Mouse (Mus musculus): ENCODE results near the gene Ctf2. TPM values are rescaled to one million over a fixed set of nuclear protein-coding genes. Genes with fewer than 3 reads are reported as not detected.

Ctf2 gene
- polyA plus RNA-seq, 1 experiment from 2014 or later, result not detected

- no peak for DNase-seq (ENCODE audit: low spot score)
These were observed 45.1 kb downstream of the Ctf2 start for GRCm38 (mm10) chr7:127686740-127687449.

- DNase-seq (ENCODE audit: low spot score), result no peak
These were observed 46.5 kb downstream of the Ctf2 start for GRCm38 (mm10) chr7:127685304-127686018.

- no peak for DNase-seq (ENCODE audit: low spot score)
These were observed 49.9 kb downstream of the Ctf2 start for GRCm38 (mm10) chr7:127681888-127682553.

GRCm38 (mm10) chr7:127680541-127680940 is 51.4 kb downstream of the Ctf2 start:
- no peak for DNase-seq (ENCODE audit: low spot score)

- no peak for DNase-seq (ENCODE audit: low spot score)
These were observed 53.2 kb downstream of the Ctf2 start for GRCm38 (mm10) chr7:127678811-127679210.

GRCm38 (mm10) chr7:127677609-127678008 is 54.4 kb downstream of the Ctf2 start:
- DNase-seq (ENCODE audit: low spot score), result no peak

GRCm38 (mm10) chr7:127677077-127677476 is 54.9 kb downstream of the Ctf2 start:
- DNase-seq (ENCODE audit: low spot score), result peak; percentile 63

- no peak for DNase-seq (ENCODE audit: low spot score)
These were observed 56.6 kb downstream of the Ctf2 start for GRCm38 (mm10) chr7:127675391-127675811.

GRCm38 (mm10) chr7:127674977-127675376 is 57.0 kb downstream of the Ctf2 start:
- DNase-seq (ENCODE audit: low spot score), result peak; percentile 83

GRCm38 (mm10) chr7:127672776-127673175 is 59.2 kb downstream of the Ctf2 start:
- DNase-seq (ENCODE audit: low spot score), result no peak

GRCm38 (mm10) chr7:127671880-127672774 is 59.8 kb downstream of the Ctf2 start:
- no peak for DNase-seq (ENCODE audit: low spot score)

MicroRNAs encoded within 50 kb of the gene (microRNA counts, 519-probe panel; counts per million panel counts)
- 473 counts per million, percentile 71 among the panel's probes with 10 or more counts for microRNA mmu-miR-762

Small RNAs within 50 kb of the gene (microRNA-seq; reads per million reads assigned to microRNA genes)
- gene Mir762 (ENCODE audit: borderline number of aligned reads), result not detected

Other genes with a start within 250 kb of the Ctf2 start
- gene Srcap, start 220.2 kb downstream of the Ctf2 start, polyA plus RNA-seq (2015; fragmentation: Nextera tagmentation; extraction: Ambion mirVana), result 22.2 and 29.8 TPM in 2 replicates
- gene Gm42715, start 212.6 kb downstream of the Ctf2 start, polyA plus RNA-seq (2015; fragmentation: Nextera tagmentation; extraction: Ambion mirVana), result 10.9 and 15.9 TPM in 2 replicates
- 10.8 and 16.1 TPM in 2 replicates for gene Tmem265, start 170.8 kb downstream of the Ctf2 start, polyA plus RNA-seq (2015; fragmentation: Nextera tagmentation; extraction: Ambion mirVana)
- gene Phkg2, start 158.8 kb downstream of the Ctf2 start, polyA plus RNA-seq (2015; fragmentation: Nextera tagmentation; extraction: Ambion mirVana), result 55.2 and 62.1 TPM in 2 replicates
- 2.8 and 3.5 TPM in 2 replicates for gene Ccdc189, start 143.6 kb downstream of the Ctf2 start, polyA plus RNA-seq (2015; fragmentation: Nextera tagmentation; extraction: Ambion mirVana)
- 42.5 and 44.3 TPM in 2 replicates for gene Rnf40, start 143.4 kb downstream of the Ctf2 start, polyA plus RNA-seq (2015; fragmentation: Nextera tagmentation; extraction: Ambion mirVana)
- gene Zfp629, start 116.4 kb downstream of the Ctf2 start, polyA plus RNA-seq (2015; fragmentation: Nextera tagmentation; extraction: Ambion mirVana), result 6.6 and 7.0 TPM in 2 replicates
- gene Bcl7c, start 23.2 kb downstream of the Ctf2 start, polyA plus RNA-seq (2015; fragmentation: Nextera tagmentation; extraction: Ambion mirVana), result 98.1 and 112 TPM in 2 replicates
- 13.1 and 13.5 TPM in 2 replicates for gene Ctf1, start 19.4 kb downstream of the Ctf2 start, polyA plus RNA-seq (2015; fragmentation: Nextera tagmentation; extraction: Ambion mirVana)
- 1.6 and 1.7 TPM in 2 replicates for gene Fbxl19, start 12.4 kb upstream of the Ctf2 start, polyA plus RNA-seq (2015; fragmentation: Nextera tagmentation; extraction: Ambion mirVana)
- gene Orai3, start 37.6 kb upstream of the Ctf2 start, polyA plus RNA-seq (2015; fragmentation: Nextera tagmentation; extraction: Ambion mirVana), result 16.1 TPM in 2 replicates
- 18.2 and 21.1 TPM in 2 replicates for gene Setd1a, start 44.5 kb upstream of the Ctf2 start, polyA plus RNA-seq (2015; fragmentation: Nextera tagmentation; extraction: Ambion mirVana)
- gene Gm49388, start 53.4 kb upstream of the Ctf2 start, polyA plus RNA-seq (2015; fragmentation: Nextera tagmentation; extraction: Ambion mirVana), result not detected in 2 replicates
- gene Hsd3b7, start 68.4 kb upstream of the Ctf2 start, polyA plus RNA-seq (2015; fragmentation: Nextera tagmentation; extraction: Ambion mirVana), result 8.7 and 10.4 TPM in 2 replicates
- gene Stx4a, start 92.1 kb upstream of the Ctf2 start, polyA plus RNA-seq (2015; fragmentation: Nextera tagmentation; extraction: Ambion mirVana), result 48.9 and 50.5 TPM in 2 replicates
- 0.19 and 0.49 TPM in 2 replicates for gene Stx1b, start 92.4 kb upstream of the Ctf2 start, polyA plus RNA-seq (2015; fragmentation: Nextera tagmentation; extraction: Ambion mirVana)
- gene Zfp646, start 144.1 kb upstream of the Ctf2 start, polyA plus RNA-seq (2015; fragmentation: Nextera tagmentation; extraction: Ambion mirVana), result 12.9 and 13.8 TPM in 2 replicates
- gene Zfp668, start 144.7 kb upstream of the Ctf2 start, polyA plus RNA-seq (2015; fragmentation: Nextera tagmentation; extraction: Ambion mirVana), result 22.0 and 26.2 TPM in 2 replicates
- gene Prss53, start 158.8 kb upstream of the Ctf2 start, polyA plus RNA-seq (2015; fragmentation: Nextera tagmentation; extraction: Ambion mirVana), result 0.39 and 0.57 TPM in 2 replicates
- not detected in 2 replicates for gene Gm21974, start 163.3 kb upstream of the Ctf2 start, polyA plus RNA-seq (2015; fragmentation: Nextera tagmentation; extraction: Ambion mirVana)
- gene Vkorc1, start 163.5 kb upstream of the Ctf2 start, polyA plus RNA-seq (2015; fragmentation: Nextera tagmentation; extraction: Ambion mirVana), result 47.0 and 54.5 TPM in 2 replicates
- gene Bckdk, start 171.9 kb upstream of the Ctf2 start, polyA plus RNA-seq (2015; fragmentation: Nextera tagmentation; extraction: Ambion mirVana), result 80.5 and 87.0 TPM in 2 replicates
- 40.7 and 43.0 TPM in 2 replicates for gene Kat8, start 180.3 kb upstream of the Ctf2 start, polyA plus RNA-seq (2015; fragmentation: Nextera tagmentation; extraction: Ambion mirVana)
- 2.9 and 3.3 TPM in 2 replicates for gene Prss8, start 197.9 kb upstream of the Ctf2 start, polyA plus RNA-seq (2015; fragmentation: Nextera tagmentation; extraction: Ambion mirVana)
- 7.8 and 11.1 TPM in 2 replicates for gene Prss36, start 214.6 kb upstream of the Ctf2 start, polyA plus RNA-seq (2015; fragmentation: Nextera tagmentation; extraction: Ambion mirVana)
- gene Fus, start 235.3 kb upstream of the Ctf2 start, polyA plus RNA-seq (2015; fragmentation: Nextera tagmentation; extraction: Ambion mirVana), result 178 and 286 TPM in 2 replicates

Measured in thymus, postnatal 0 days (tissue).